Mouse (Mus musculus) neural tube, embryonic 12.5 days (tissue): ENCODE data around the gene Igfbp1. TPM values are rescaled to one million over a fixed set of nuclear protein-coding genes. Genes with fewer than 3 reads are reported as not detected.

ENCODE experiments used
- ATAC-seq: fragments of 200-750 bp; cut with Nextera tagmentation; 2 replicates; pipeline ENCODE4 v1.8.0; 2017; ENCODE audit warnings: low read depth, mild to moderate bottlenecking, moderate TSS enrichment, moderate library complexity; ENCODE audit not compliant: low FRiP score
- H3K27ac ChIP-seq: fragments of 300-500 bp; sonication (generic); 2 replicates; pipeline ENCODE4 v1.5.1; 2016
- H3K27me3 ChIP-seq: fragments of 300-500 bp; sonication (generic); replicated peaks from 2 replicates; pipeline ENCODE4 v1.6.1; 2016; ENCODE audit warnings: mild to moderate bottlenecking
- H3K36me3 ChIP-seq: fragments of 300-500 bp; sonication (generic); 2 replicates; pipeline ENCODE4 v1.6.1; 2016; ENCODE audit warnings: mild to moderate bottlenecking
- H3K4me1 ChIP-seq: fragments of 300-500 bp; sonication (generic); 2 replicates; pipeline ENCODE4 v1.6.1; 2016
- H3K4me2 ChIP-seq: fragments of 300-500 bp; sonication (generic); replicated peaks from 2 replicates; pipeline ENCODE4 v1.6.1; 2016; ENCODE audit warnings: mild to moderate bottlenecking
- H3K4me3 ChIP-seq: fragments of 300-500 bp; sonication (generic); 2 replicates; pipeline ENCODE4 v1.5.1; 2016
- H3K9ac ChIP-seq: fragments of 300-500 bp; sonication (generic); 2 replicates; pipeline ENCODE4 v1.6.1; 2016; ENCODE audit warnings: mild to moderate bottlenecking
- H3K9me3 ChIP-seq: fragments of 300-500 bp; sonication (generic); 2 replicates; pipeline ENCODE4 v1.6.1; 2016; ENCODE audit warnings: mild to moderate bottlenecking
- WGBS: fragments of 180-500 bp; shearing (Covaris S2); methylation state at CpG from one replicate; pipeline ENCODE4 v1.1.7; 2016; 5-methylcytosine and 5-hydroxymethylcytosine counted together
- polyA plus RNA-seq: library from polyadenylated mRNA; unstranded; fragments of >200 nt; fragmentation: Nextera tagmentation; extraction: Ambion mirVana; gene quantifications from 2 replicates; pipeline ENCODE4 v1.2.1, GENCODE M21; 2016

Gene Igfbp1
- polyA plus RNA-seq, 1 experiment from 2014 or later: 0.46 TPM

GRCm38 (mm10) chr11:7237712-7238111 is 40.1 kb downstream of the Igfbp1 start:
- H3K27ac ChIP-seq: no peak overlapping the region
- H3K4me2 ChIP-seq: no peak overlapping the region
- H3K9me3 ChIP-seq: no peaks in the 10 kb centered on the region
- H3K9ac ChIP-seq: no peak overlapping the region
- no peaks in the 10 kb centered on the region for H3K36me3 ChIP-seq
- no peaks in the 10 kb centered on the region for H3K27me3 ChIP-seq
- H3K4me3 ChIP-seq: no peak overlapping the region
- 80% methylated on average over 6 of the region's 6 CpGs for WGBS
- H3K4me1 ChIP-seq: no peaks in the 10 kb centered on the region
- no peak for ATAC-seq

DNA sequence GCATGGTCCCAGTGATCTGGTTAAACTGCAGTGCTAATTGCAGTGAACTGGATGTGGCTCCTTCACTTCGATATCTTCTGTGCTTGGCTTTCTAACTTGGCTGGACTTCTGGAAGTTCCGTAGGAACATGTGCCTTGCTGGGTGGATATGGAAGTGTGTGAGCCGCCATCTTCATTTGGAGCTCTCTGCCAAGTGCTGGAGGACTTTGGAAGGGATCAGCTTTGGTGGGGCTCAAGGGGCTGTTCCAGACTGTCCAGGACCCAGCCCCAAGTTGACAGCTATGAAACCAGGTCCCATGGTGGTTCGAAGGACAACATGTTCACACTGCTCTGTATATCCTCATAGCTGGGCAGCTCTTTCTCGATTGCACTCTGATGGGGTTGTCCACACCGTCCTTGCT is 41.0 kb downstream of the Igfbp1 start:
- H3K27ac ChIP-seq: no peak overlapping the region
- no peaks in the 10 kb centered on the region for H3K27me3 ChIP-seq
- no peaks in the 10 kb centered on the region for H3K4me1 ChIP-seq
- ATAC-seq: no peak
- H3K4me3 ChIP-seq: no peak overlapping the region
- 94% methylated on average over 6 of the region's 6 CpGs for WGBS
- no peaks in the 10 kb centered on the region for H3K36me3 ChIP-seq
- H3K9ac ChIP-seq: no peak overlapping the region
- H3K9me3 ChIP-seq: no peaks in the 10 kb centered on the region
- no peak overlapping the region for H3K4me2 ChIP-seq

- H3K9me3 ChIP-seq: no peaks in the 10 kb centered on the region
- no peak overlapping the region for H3K27ac ChIP-seq
- H3K36me3 ChIP-seq: no peaks in the 10 kb centered on the region
- no peak overlapping the region for H3K4me3 ChIP-seq
- ATAC-seq: no peak
- no peak overlapping the region for H3K4me2 ChIP-seq
- WGBS: 79% methylated on average over 4 of the region's 4 CpGs
- no peaks in the 10 kb centered on the region for H3K27me3 ChIP-seq
- H3K4me1 ChIP-seq: no peaks in the 10 kb centered on the region
- H3K9ac ChIP-seq: no peak overlapping the region
Measured at GRCm38 (mm10) chr11:7239041-7239740, 41.6 kb downstream of the Igfbp1 start.

GRCm38 (mm10) chr11:7244782-7245181 is 47.2 kb downstream of the Igfbp1 start:
- H3K4me1 ChIP-seq: no peaks in the 10 kb centered on the region
- H3K9ac ChIP-seq: no peak overlapping the region
- H3K27me3 ChIP-seq: no peaks in the 10 kb centered on the region
- H3K4me3 ChIP-seq: no peak overlapping the region
- no peaks in the 10 kb centered on the region for H3K36me3 ChIP-seq
- no peak overlapping the region for H3K27ac ChIP-seq
- no peaks in the 10 kb centered on the region for H3K9me3 ChIP-seq
- no peak overlapping the region for H3K4me2 ChIP-seq
- no peak for ATAC-seq
- 78% methylated on average over 1 of the region's 1 CpGs for WGBS

DNA sequence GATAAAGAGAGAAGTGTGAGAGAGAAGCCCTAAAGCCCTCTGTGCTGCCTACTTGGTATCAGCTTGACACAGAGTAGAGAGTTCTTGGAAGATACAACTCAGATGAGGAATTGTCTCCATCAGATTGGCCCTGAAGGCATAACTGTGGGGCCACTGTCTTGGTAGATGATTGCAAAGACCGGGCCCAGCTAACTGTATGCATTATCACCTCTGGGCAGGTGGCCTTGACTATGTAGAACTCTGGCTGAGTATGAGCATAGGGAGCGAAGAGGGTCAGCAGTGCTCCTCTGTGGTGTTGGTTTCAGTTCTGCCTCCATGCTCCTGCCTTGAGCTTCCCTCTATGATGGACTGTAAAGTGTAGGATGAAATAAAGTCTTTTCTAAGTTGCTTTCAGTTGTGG is 52.8 kb downstream of the Igfbp1 start:
- H3K9ac ChIP-seq: no peak overlapping the region
- ATAC-seq: no peak

GRCm38 (mm10) chr11:7250870-7251269 is 53.3 kb downstream of the Igfbp1 start:
- Histone ChIP-seq H3K4me1 (no peaks in the 10 kb centered on the region), H3K27me3 (no peaks in the 10 kb centered on the region), H3K36me3 (no peaks in the 10 kb centered on the region), H3K9me3 (no peaks in the 10 kb centered on the region), H3K4me2 (no peak overlapping the region), H3K27ac (no peak overlapping the region), H3K9ac (no peak overlapping the region), H3K4me3 (no peak overlapping the region)
- no peak for ATAC-seq
- WGBS: 92% methylated on average over 5 of the region's 5 CpGs

More for the DNA sequence above, 52.8 kb downstream of the Igfbp1 start:
- no peaks in the 10 kb centered on the region for H3K27me3 ChIP-seq
- no peak overlapping the region for H3K4me3 ChIP-seq
- no peak overlapping the region for H3K27ac ChIP-seq
- H3K4me1 ChIP-seq: no peaks in the 10 kb centered on the region
- no peak overlapping the region for H3K4me2 ChIP-seq
- WGBS: 97% methylated on average over 2 of the region's 2 CpGs
- no peaks in the 10 kb centered on the region for H3K36me3 ChIP-seq
- H3K9me3 ChIP-seq: no peaks in the 10 kb centered on the region

Other genes with a start within 250 kb of the Igfbp1 start
- gene Adcy1, start 134.3 kb upstream of the Igfbp1 start, polyA plus RNA-seq: 2.6 TPM in 2 replicates
- not detected in 2 replicates for gene Gm11985, start 9.2 kb upstream of the Igfbp1 start, polyA plus RNA-seq
- gene Igfbp3, start 16.1 kb downstream of the Igfbp1 start, polyA plus RNA-seq: 30.5 and 31.4 TPM in 2 replicates